Mouse (Mus musculus): ENCODE results near the gene Fignl1. TPM values are rescaled to one million over a fixed set of nuclear protein-coding genes. Genes with fewer than 3 reads are reported as not detected.
A peak's percentile ranks its signal among the peaks of the same experiment; 100 is the strongest.

Gene Fignl1
- 1 to 10 TPM in 1 of 2 experiments, under 1 TPM in 1; 0.81 to 1.8 TPM for total RNA-seq (2021)

- intact Hi-C loops (cut with DNase I): loop anchor here (2.0 kb wide), 1 partner anchor 550 kb away; no protein-coding TSS in a partner anchor
- DNase-seq: peak; percentile 97 to 98
Measured at GRCm38 (mm10) chr11:11808820-11809403, at the start of gene Fignl1. Fignl1 (minus strand) TSS chr11:11808962.

- intact Hi-C loops (cut with DNase I): no loop called here
- DNase-seq: no peak
Measured at GRCm38 (mm10) chr11:11856959-11857358, 48.2 kb upstream of the Fignl1 start.

DNA sequence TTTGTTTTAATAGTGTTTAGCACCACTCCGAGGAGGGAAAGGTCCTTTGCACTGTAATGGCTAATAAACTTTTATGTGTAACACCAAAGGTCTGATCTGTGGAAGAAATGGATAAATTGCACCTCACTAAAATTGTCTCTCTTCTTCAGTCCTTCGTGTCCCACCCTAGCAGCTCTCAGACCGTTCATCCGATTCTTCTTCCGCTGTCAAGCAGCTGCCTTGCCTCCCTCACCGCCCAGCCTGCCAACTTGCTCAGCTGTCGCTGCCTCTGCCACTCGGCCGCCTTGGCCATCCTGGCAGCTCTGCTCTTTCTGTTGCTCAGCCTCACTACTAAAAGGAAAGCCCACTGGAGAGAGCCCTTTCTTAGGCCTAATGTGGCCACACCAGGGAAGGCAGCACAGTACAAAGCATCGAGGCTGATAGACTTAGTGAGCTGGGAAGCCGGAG, 46.9 kb upstream of the Fignl1 start:
- intact Hi-C loops (cut with DNase I): no loop called here
- DNase-seq: no peak

- DNase-seq: no peak
- intact Hi-C loops (cut with DNase I): no loop called here
Measured at GRCm38 (mm10) chr11:11855061-11855672, 46.4 kb upstream of the Fignl1 start.

- no peak for DNase-seq
- intact Hi-C loops (cut with DNase I): no loop called here
Measured at GRCm38 (mm10) chr11:11853731-11854461, 45.1 kb upstream of the Fignl1 start.

GRCm38 (mm10) chr11:11851957-11852505, 43.3 kb upstream of the Fignl1 start:
- no peak for DNase-seq
- intact Hi-C loops (cut with DNase I): no loop called here

DNA sequence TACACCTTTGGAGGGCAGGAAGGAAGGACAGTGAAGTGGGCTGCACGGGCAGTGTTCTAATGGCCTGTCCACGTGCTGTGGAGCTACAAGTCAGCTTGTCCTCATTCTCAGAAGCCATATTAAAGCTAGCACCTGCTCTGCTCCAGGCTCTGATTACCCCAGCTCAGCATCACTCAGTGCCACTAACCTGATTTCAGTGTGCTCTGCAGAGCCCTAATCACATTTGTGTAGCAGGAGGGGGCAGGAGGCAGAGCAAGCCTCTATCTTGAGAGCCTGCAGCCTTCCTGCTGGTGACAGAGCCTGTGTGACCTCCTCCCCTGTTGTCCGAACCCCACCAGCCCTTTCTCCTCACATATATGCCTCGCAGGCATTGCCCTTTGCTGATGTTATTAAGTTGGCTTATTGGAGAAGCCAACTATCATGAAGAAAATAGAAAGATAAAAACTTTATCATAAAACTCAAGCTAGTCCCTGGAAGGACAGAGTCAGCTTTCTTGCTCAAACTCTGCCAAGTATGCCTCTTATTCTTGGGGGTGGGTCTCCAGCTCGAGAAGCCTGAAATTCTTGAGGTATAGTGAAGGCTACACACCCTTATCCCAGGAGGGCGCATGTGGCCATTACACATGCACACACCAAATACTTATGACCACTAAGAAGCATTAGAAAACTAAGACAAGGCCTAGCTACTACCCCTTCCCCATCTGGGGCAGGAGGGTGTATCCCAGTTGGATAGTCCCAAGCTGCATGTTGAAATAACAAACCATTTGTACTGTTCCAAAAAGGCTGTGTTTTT, 41.9 kb upstream of the Fignl1 start:
- DNase-seq: no peak
- intact Hi-C loops (cut with DNase I): no loop called here

DNA sequence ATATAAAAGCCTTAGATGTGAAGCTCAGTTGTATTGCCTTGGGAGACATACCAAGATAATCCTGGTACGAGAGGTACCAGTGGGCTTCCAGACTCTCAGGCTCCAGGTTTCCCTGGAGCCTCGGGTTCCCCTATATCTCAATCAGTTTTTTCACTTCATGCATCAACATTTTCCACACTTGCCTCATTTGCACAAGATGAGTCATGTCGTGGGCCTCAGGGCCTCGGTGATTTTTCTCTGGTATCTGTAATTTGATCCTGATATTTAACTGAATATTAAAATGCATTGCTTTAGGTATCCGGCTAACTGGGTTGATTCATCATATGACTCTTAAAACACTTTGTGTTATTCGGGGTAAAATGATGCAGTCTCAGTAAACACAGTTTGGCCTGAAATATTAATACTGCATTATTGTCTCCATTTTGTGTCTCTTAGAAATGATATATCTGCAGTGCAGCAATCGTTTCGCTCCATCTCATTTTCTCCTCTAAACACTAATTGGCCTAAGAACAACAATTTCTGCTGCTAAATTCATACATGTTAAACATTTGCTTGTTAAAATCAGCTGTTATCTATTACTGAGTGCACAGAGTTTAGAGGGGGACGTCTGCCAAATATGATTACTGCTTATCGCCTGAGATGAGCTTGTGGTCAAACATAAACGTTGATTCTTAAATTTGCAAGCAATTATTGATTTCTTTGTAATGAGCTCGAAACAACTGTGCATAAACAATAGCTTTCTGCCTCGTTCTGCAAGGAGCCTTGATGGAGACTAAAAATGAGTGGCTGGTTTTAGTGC, 41.0 kb upstream of the Fignl1 start:
- intact Hi-C loops (cut with DNase I): no loop called here
- DNase-seq: no peak

GRCm38 (mm10) chr11:11848467-11848866, 39.7 kb upstream of the Fignl1 start:
- no peak for DNase-seq
- intact Hi-C loops (cut with DNase I): no loop called here

DNA sequence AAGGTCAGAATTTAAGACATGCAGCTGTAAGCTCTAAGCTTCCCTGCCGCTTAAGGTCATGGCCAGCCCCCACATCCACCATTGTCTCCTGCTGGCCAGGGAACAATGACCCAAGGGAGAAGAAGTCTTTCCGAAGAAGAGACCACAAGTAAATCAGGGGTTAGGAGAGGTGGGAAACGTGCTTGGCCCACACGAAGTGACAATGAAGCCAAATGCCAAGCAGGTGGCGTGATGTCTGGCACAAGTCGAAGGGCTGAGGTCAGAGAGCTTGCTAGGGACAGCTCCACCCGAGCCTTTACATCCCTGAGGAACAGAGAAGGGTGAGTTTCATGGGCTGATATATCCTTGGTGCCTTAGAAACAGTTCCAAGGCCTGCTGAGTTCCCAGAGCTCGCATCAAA, 36.3 kb upstream of the Fignl1 start:
- intact Hi-C loops (cut with DNase I): loop anchor here (2.0 kb wide), 1 partner anchor 20 kb away; no protein-coding TSS in a partner anchor
- peak in 1 of 2 experiments; percentile 63 for DNase-seq

- DNase-seq: peak; percentile 83 to 87
- intact Hi-C loops (cut with DNase I): loop anchor here (1.0 to 2.0 kb wide), 2 partner anchors 20 to 129 kb away; no protein-coding TSS in a partner anchor
Measured at GRCm38 (mm10) chr11:11844367-11844971, 35.7 kb upstream of the Fignl1 start.

GRCm38 (mm10) chr11:11841590-11841989, 32.8 kb upstream of the Fignl1 start:
- intact Hi-C loops (cut with DNase I): no loop called here
- DNase-seq: no peak

DNA sequence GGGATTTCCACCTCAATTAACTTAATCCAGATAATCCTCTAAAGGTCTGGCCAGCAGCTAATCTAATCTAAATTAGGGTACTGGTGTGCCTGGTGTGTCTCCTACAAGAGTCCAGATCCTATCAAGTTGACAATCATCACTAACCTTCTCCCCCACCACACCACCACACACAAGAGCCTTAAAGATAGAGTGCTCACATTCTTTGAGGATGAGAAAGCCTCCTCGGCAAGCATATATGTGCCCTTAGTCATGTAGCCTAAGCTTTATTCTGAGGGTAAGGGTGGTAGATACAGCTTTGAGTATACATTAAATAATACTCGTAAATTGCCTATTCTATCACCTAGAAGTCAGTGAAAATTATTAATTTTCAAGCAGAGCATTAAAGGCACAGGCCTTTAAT, 32.0 kb upstream of the Fignl1 start:
- intact Hi-C loops (cut with DNase I): no loop called here
- DNase-seq: no peak

DNA sequence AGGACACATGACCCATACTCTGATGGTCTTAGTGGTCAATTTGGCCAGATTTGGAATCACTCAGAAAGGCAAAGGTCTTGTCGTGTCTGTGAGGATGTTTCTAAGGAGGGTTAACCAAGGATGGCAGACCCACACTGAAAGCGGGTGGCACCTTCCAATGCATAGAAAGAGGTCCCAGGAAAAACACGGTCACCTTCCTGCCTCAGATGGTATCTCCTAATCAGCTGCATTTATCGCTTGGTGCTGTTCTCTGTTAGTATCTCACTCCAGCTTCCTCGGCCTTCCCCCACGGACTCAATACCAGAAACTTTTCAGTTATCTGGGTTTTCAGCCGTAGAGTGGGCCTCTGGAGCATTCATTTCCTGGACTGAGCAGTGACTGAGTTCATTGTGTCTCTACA, 31.1 kb upstream of the Fignl1 start:
- intact Hi-C loops (cut with DNase I): no loop called here
- DNase-seq: no peak

DNA sequence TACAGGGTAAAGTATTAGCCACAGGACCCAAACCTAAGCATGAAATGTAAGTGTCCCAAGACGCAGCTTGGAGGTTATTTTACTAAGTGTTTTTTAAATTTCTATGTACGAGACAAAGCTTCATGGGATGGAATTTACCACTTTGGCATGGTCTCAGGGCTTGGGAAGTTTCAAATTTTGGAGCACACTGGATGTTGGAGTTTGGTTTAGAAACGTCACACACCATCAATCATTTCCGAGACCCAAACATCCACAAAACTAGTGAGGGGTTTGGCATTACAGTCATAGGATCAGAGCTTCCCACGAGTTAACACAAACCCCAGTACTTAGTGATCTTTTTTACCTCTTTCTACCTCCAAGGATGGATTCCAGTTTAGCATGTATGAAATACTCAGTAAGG, 28.6 kb upstream of the Fignl1 start:
- intact Hi-C loops (cut with DNase I): no loop called here
- no peak for DNase-seq

GRCm38 (mm10) chr11:11836713-11837370, 28.1 kb upstream of the Fignl1 start:
- peak in 1 of 2 experiments; percentile 50 for DNase-seq
- intact Hi-C loops (cut with DNase I): no loop called here

DNA sequence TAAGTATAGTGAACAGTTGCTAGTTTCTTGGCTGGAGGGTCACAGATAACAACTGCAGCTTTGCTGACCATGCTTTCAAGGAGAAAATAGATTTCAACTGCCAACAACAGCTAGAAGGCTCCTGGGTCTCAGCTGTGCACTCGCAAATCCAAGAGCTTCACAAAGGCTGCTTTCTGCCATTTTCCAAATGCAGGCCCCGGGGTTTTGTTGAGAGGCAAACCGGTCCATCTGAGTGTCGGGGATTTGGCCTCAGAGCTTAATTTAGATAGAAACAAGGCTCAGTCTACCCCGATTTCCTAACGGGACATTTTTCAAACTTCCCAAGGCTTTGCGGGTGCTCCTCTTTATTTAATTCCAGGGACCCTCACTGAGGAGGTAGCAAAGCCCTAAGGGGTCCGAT, 27.5 kb upstream of the Fignl1 start:
- DNase-seq: peak in 1 of 2 experiments; percentile 34
- intact Hi-C loops (cut with DNase I): no loop called here

- DNase-seq: no peak
- intact Hi-C loops (cut with DNase I): no loop called here
Measured at GRCm38 (mm10) chr11:11835791-11836190, 27.0 kb upstream of the Fignl1 start.

GRCm38 (mm10) chr11:11835361-11835760, 26.6 kb upstream of the Fignl1 start:
- intact Hi-C loops (cut with DNase I): no loop called here

More at GRCm38 (mm10) chr11:11835361-11835760, 26.6 kb upstream of the Fignl1 start:
- no peak for DNase-seq
